Mouse (Mus musculus) cortical plate, adult 2 months (tissue): ENCODE data around the gene Ptpn7.

Experiments
- CTCF ChIP-seq: fragments of 200-500 bp; IDR thresholded peaks from 2 replicates; pipeline ENCODE4 v1.5.1; 2011; ENCODE audit warnings: mild to moderate bottlenecking, control low read depth, low read length; ENCODE audit not compliant: insufficient read depth; ENCODE audit errors: extremely low read depth
- POLR2A ChIP-seq: fragments of 200-500 bp; IDR thresholded peaks from 2 replicates; pipeline ENCODE4 v1.6.1; 2011; ENCODE audit warnings: mild to moderate bottlenecking, low read length, control low read depth; ENCODE audit not compliant: insufficient read depth; ENCODE audit errors: extremely low read depth

DNA sequence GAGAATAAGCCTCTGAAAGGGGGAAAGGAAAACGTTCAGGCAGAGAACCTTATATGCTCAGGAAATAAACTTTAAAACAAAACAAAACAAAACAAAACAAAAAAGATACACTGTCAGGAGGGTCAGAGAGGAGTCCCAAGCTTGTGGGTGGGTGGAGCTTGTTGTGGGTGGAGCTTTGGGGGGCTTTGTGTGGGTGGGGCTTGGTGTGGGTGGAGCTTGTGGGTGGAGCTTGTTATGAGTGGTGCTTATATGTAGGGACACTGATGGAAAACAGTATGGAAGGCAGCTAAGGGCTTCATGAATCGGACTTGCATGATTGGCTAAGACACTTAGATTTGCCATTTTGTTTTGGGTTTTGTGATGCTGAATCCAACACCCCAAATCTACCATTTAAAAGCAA, 7.4 kb downstream of the Ptpn7 start:
- no peak for TF ChIP-seq CTCF
- no peak for TF ChIP-seq POLR2A
